Mouse (Mus musculus) spleen, postnatal 36 days (tissue): Measurements from ENCODE around the gene Gm10073.
"Not testable (repeated sequence)": the region's sequence is repeated elsewhere in the genome, so short reads cannot be mapped to it uniquely, and the experiment has no call there.

Source experiments
- DNase-seq, 2 experiments: peaks; one replicate each; pipeline ENCODE4 v3.0.0; 2022; ENCODE audit warnings: low spot score in 2 of 2, mixed read lengths in 1 of 2

The Gm10073 gene

DNA sequence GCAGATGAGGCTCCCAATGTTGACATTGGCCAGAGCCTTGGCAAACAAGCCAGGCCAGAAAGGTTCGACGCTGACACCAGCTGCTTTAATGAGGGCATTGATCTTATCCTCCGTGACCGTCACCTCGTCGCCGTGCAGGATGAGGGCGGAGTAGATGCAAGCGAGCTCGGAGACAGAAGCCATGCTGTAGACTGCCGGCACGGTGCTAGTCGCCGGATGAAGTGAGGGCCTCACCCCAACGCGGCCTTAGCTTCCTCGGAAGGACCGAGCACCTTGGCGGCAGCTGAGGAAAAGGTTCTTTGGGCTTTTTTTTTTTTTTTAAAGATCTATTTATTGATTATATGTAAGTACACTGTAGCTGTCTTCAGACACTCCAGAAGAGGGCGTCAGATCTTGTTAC, at the start of gene Gm10073:
Gene Gm10073 (minus strand): TSS at position 294 of the 400 bp plus-strand sequence.
- DNase-seq = not testable (repeated sequence)

DNA sequence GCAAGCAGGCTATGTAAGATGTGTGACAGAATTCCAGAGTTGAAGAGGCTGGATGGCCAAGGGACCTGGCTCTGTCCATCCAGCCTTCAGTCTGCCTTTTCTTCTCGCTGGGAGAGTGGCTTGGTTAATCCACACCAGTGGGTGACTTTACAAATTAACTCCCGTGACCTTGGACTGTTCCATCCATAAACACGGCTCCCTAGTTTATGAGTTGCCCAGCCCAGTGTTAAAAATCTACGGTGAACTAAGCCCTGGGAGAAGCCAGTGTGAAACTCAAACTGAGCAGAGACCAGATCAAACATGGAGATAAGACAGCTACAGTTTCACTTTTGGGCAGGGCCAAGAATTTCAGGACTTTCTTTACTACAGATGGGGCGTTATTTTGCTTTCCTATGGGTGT, 49.8 kb upstream of the Gm10073 start:
- no peak for DNase-seq

DNA sequence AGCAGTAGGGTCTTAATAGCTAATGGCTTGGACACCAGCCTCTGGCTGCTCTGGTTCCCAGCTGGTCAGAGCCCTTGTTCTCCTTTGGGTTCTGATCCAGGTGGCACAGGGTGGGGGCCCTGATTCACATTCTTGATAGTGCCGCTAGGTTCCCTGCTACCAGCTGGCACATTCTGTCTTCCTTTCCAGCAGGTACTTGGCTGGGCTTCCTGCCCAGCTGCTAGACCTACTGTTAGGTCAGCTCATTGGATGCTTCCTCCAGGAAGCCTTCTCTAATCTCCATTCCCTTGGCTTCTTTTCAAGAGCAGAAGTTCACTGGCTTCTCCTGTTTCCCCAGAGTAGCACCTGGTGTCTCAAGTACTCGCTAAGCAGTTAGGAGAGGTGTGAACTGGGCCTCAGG, 47.2 kb upstream of the Gm10073 start:
- no peak for DNase-seq

DNA sequence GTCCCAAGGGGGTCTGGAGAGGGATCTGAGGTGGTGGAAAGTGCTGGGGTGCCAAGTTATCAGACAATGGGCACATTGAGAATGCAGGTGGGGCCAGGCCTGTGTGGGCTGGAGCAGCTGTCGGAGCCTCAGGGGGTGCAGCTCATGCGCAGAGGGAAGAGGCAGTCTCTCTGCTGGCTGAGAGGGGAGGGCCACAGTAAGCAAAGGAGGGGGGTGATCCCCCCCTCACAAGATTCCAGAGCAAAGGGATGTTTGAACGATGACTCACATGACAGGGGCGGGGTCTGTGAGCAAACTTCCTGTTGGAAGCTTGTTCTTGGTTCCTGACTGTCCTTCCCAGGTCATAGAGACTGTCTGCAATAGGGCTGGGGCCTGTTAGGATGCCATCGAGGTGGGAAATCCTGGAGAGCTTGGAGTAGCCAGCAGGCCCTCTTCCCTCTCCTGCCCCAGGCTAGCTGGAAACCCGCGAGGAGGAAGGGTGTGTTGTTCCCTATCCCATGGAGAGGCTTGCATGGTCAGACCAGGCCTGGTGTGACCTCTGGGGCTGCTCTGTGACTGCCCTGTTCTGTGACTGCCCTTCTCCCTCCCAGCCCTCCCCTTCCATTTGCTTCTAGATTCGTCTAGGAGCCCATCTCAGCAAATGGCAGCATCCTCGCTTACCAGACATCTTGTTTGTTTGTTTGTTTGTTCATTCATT, 46.4 kb upstream of the Gm10073 start:
- DNase-seq = no peak

DNA sequence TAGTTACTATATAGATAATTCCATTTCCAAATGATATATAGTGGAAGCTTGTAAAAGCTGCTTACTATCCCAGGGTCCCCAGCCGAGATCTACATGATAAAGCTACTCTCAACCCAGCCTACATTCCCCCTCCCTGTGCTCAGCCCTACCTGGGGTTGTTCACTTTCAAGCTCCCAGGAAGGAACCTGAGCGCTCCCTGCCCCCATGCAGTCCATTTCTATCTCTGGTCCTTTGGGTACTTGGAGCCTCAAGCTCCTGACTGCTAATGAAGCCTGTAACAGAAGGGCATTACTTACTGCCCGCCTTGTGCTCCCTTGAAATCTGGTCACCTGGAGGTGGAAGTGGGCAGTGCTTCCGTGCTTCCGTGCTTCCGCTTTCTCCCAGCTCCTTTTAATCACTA, 45.1 kb upstream of the Gm10073 start:
- no peak for DNase-seq

- DNase-seq = no peak
Measured at GRCm38 (mm10) chr8:106617865-106618264, 44.6 kb upstream of the Gm10073 start.

DNA sequence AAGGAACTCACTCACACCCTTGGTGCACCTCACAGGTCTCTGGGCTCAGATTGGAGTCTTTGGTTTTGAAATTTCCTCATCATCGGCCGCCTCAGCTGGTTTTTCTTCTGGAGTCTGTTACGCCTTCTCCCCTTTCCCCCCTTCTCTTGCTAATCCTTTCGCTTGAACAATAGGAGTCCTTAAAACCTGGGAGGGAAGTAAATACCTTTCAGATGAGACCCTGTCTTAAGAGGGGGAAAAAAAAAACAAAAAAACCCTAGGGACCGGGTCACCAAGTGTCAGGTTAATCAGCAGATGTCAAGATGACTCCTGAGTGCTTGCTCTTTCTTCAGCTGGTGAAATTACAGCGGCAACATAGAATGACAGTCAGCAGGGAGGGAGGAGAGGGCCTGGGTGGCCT, 43.9 kb upstream of the Gm10073 start:
- DNase-seq = no peak

DNA sequence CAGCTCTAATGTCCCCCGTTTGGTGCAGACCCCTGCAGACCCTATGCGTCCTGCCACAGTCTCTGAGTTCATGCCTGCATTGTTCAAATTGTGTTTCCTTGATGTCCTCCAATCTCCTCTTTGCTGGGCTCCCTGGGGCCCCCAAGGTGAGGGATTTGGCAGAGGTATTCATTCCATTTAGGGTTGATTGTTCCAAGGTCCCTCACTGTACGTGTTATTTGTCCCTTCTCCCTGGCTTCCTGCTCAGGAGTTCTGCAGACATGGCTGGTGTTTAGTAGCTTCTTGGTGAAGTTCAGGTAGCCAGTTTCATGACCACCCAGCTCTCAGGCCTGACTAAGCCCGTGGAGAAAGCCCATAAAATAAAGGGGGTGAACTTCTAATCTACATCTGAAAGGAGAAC, 43.4 kb upstream of the Gm10073 start:
- no peak for DNase-seq

- DNase-seq = no peak
Measured at GRCm38 (mm10) chr8:106615661-106616299, 42.5 kb upstream of the Gm10073 start.

DNA sequence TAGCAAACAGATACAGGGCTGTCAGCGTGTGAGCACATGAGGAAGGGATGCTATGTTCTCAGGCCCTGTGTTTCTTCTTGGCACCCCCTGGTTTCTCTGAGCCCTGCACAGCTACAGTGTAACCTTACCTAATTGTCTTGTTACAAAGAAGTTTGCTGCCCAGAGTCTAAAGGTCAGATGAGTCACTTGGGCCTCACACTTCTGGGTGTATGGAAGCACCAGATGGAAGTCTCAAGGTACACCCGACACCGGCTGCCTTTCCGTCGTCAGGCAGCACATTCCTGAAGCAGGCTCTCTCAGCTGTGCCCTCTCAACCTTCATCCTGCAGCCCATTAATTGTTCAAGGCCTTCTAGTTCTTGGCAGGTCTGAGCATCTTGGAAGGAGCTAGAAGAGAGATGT, 41.4 kb upstream of the Gm10073 start:
- DNase-seq = no peak

GRCm38 (mm10) chr8:106612047-106612446, 38.8 kb upstream of the Gm10073 start:
- no peak for DNase-seq

DNA sequence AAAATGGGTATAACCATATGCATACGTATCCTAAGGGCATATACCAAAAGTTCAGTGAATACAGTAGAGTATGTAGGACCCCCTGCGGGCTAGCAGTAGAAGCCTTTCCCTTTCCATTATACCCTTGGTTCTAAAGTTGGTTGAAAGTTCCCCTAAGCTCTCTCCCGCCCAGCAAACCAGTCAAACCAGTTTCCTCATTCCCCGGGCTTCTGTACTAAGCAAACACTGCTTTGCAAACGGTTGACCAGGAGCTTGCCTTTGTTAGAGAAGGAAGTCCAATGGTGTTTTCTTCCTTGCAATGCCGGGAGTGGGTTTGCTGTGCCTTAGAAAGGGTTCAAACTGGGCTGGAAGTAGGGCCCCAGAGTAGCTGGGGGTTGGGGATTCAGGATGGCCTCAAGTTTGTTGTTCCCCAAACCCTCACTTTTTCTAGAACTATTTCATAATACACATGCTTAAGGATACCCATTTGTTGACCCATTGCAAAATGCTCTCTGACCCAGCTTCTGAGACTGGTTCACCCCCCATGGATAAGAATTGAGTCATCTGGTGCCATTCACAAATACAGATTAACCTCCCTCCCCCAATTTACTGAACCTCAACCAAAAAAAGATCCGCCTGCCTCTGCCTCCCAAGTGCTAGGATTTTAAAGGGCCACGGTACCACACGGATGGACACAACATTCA, 37.8 kb upstream of the Gm10073 start:
- no peak for DNase-seq

- DNase-seq = no peak
Measured at GRCm38 (mm10) chr8:106609076-106609903, 36.0 kb upstream of the Gm10073 start.

GRCm38 (mm10) chr8:106608425-106608824, 35.2 kb upstream of the Gm10073 start:
- no peak for DNase-seq

DNA sequence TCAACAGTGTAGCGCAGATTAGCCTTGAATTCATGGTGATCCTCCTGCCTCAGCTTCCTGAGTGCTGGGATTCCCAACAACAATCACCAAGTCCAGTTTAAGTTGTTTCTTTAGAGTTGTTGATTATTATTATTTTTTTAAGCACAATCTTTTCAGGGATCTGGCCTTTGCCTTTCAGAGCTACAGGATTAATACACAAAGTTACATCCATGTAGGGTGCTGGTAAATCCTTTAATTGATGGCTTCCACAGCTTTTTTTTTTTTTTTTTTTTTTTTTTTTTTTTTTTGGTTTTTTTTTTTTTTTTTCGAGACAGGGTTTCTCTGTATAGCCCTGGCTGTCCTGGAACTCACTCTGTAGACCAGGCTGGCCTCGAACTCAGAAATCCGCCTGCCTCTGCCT, 34.5 kb upstream of the Gm10073 start:
- not testable (repeated sequence) for DNase-seq

DNA sequence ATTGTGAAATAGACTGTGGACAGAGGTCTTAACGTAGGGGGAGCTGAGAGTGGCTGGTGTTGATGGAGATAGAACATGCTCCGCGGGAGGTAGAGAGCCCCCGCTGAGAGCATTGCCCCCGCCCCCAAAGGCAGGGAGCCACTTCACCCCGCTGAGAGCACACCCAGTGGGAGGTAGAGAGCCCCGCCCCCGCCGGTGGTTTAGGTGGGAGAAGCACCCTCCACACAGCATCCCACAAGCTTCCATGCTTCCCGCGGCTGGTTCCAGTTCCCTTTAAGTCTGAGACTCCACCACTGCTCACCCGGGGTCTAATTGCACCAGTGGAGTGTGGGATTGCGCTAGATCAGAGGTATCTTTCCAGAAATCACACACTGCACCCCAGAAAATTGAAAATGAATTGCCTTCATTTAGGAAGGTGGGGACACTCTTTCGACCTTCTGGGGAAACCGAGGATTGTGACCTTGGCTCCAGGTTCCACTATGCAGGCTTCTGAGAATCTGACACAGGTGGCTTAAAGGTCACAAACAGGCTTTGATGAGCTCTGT, 33.4 kb upstream of the Gm10073 start:
- DNase-seq = no peak

DNA sequence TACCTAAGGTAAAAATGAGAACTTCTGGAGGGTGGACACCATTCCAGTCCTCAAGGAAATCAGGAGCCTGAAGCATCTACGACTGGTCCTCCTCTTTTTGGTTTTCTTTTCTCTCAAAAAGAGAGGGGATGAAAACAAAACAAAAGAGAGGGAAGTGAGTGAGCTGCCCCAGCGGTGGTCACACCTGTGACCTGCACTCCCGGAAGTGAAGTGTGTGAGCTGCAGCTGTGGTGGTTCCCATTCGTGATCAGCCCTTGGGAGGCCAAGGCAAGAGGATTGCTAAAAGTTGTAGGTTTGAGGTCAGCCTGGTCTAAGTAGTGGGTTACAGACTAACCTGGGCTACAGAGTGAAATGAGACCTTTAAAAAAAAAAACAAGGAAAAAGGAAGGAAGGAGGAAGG, 32.9 kb upstream of the Gm10073 start:
- no peak for DNase-seq

DNA sequence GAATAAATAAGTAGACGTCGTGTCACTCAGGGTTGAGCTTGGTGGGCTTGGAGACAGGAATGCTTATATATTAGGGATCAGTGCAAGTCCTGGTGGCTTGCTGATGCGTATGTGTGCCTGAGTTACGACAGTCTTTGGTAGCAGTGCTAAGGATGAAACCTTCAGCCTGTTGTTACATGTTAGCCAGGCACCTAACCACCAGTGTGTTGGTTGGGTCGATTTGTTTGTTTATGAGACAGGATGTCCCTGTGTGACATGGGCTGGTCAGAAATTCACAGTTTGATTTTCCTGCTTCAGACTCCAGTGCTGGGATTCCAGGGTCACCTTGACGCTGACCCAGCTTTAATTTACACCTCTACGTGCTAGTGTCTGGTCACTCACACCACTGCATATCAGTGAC, 32.4 kb upstream of the Gm10073 start:
- no peak for DNase-seq

DNA sequence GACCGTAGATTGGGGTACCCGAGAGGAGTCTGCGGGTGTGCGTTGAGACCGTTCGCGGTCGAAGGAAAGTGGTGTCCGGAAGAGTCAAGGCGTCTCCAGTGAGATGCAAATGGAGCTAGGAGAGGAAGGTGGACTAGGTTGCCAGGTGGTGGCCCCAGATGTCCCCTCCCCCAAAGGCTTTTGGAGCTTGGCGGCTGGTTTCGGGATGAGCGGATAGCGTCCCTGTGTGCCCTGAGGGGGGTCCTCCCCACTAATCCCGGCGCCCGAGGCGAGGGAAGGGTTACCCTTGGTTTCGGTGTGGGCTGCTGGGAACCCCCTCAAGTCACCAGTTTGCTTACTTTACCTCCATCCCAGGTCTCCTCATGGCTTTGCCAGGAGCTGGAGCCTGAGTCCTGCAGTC, 30.7 kb upstream of the Gm10073 start:
- DNase-seq = no peak

DNA sequence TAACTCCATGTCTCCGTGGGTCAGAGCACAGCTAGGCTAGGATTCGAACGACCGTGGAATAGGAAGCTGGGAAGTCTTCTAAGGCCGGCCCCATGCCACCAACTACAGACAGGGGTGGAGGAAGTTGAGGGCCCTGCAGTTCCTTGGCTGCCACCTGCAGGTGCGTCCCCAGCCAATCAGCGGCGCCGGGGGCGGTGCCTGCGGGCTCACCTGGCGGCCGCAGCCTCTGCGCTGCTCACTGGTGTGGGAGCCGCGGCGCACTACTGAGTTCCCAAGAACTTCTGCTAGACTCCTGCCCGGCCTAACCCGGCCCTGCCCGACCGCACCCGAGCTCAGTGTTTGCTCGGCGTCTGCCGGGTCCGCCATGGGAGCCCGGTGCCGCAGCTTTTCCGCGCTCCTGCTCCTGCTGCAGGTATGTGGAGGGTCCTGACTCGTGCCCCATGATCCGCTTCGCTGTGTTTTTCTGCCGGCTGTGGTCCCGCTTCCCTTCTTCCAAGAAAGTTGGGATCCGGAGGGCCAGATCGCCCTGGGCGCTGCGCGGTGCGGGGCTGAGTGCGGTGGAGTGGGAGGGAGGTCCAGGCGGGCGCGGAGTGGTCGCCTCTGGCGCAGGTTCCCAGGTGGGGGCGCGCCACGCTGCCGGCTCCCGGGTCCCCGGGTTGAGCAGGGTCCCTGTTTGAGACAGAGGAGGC, 30.0 kb upstream of the Gm10073 start, which contains the start of gene Cdh1:
Gene Cdh1 (plus strand): TSS at position 221 of the 689 bp plus-strand sequence.
- DNase-seq = peak in 1 of 2 experiments; percentile 7
